Mouse (Mus musculus) MEL (cell line): ENCODE measurements around the gene Ube2h.

Experiments
- CTCF ChIP-seq, 3 experiments: IDR thresholded peaks in 2 of 3; conservative IDR thresholded peaks in 1 of 3; 2 replicates each; pipeline ENCODE4 v1.5.1; 2011 to 2012; ENCODE audit warnings: low read length in 3 of 3, low read depth in 2 of 3, mild to moderate bottlenecking in 2 of 3, improper control_type of control experiment in 1 of 3, inconsistent platforms in 1 of 3, mixed read lengths in 1 of 3, moderate library complexity in 1 of 3; ENCODE audit not compliant: control insufficient read depth in 1 of 3, insufficient read depth in 1 of 3, poor library complexity in 1 of 3, severe bottlenecking in 1 of 3
- E2F4 ChIP-seq: IDR thresholded peaks from 2 replicates; pipeline ENCODE4 v1.6.1; 2011; ENCODE audit warnings: low read depth, low read length, improper control_type of control experiment, borderline replicate concordance
- EP300 ChIP-seq, 2 experiments: IDR thresholded peaks; 2 replicates each; pipeline ENCODE4 v1.6.1; 2011; ENCODE audit warnings: improper control_type of control experiment in 2 of 2, low read length in 2 of 2, low read depth in 1 of 2, mild to moderate bottlenecking in 1 of 2
- GATA1 ChIP-seq: IDR thresholded peaks from 2 replicates; pipeline ENCODE4 v1.6.1; 2011; ENCODE audit warnings: low read depth, low read length, improper control_type of control experiment
- MEF2A ChIP-seq: IDR thresholded peaks from 2 replicates; pipeline ENCODE4 v1.6.1; 2014; ENCODE audit warnings: low read depth, mild to moderate bottlenecking, inconsistent platforms, low read length, improper control_type of control experiment; ENCODE audit not compliant: poor library complexity, insufficient replicate concordance, severe bottlenecking; ENCODE audit errors: extremely low read depth

DNA sequence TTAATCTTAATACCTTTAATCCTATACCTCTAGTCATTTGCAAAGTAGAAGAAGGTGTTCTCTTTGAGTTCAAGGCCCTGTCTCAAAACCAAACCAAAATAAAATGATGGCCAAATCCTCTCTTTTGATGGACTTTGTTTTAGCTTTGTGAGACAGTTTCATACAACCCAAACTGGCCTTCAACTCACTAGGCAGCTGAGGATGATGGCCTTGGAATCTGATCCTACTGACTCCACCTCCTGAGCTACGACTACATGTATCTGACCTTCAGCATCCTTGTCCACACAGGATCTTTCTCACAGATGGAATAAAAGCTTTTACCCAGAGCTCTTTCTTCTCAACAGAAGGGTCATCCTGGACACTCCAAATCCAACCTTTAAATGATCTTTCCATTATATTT, 48.5 kb downstream of the Ube2h start:
- TF ChIP-seq GATA1: no peak
- TF ChIP-seq EP300 (IDR thresholded peaks at IDR 0.05; ENCODE audit: low read depth in 1 of 2, low read length in 2 of 2): no peak
- no peak for TF ChIP-seq MEF2A
- no peak for TF ChIP-seq E2F4
- no peak for TF ChIP-seq CTCF (IDR thresholded peaks at IDR 0.05 in 2 of 3, conservative IDR thresholded peaks at IDR 0.05 in 1 of 3; ENCODE audit: control insufficient read depth in 1 of 3, insufficient read depth in 1 of 3, low read depth in 2 of 3, low read length in 3 of 3, poor library complexity in 1 of 3, severe bottlenecking in 1 of 3)
